Mouse (Mus musculus) intestine, embryonic 16.5 days (tissue): ENCODE data around the gene Zfp462. TPM values are rescaled to one million over a fixed set of nuclear protein-coding genes. Genes with fewer than 3 reads are reported as not detected.

Source experiments
- ATAC-seq: fragments of 200-750 bp; cut with Nextera tagmentation; 2 replicates; pipeline ENCODE4 v1.8.0; 2017; ENCODE audit warnings: moderate TSS enrichment, moderate library complexity
- H3K27ac ChIP-seq: fragments of 300-500 bp; sonication (generic); 2 replicates; pipeline ENCODE4 v1.5.1; 2014; ENCODE audit warnings: mild to moderate bottlenecking, low read length
- H3K27me3 ChIP-seq: fragments of 300-500 bp; sonication (generic); replicated peaks from 2 replicates; pipeline ENCODE4 v1.6.1; 2014; ENCODE audit warnings: low read length, control low read depth, mixed read lengths; ENCODE audit not compliant: control insufficient read depth, insufficient read depth
- H3K36me3 ChIP-seq: fragments of 300-500 bp; sonication (generic); 2 replicates; pipeline ENCODE4 v1.6.1; 2014; ENCODE audit warnings: low read length, control low read depth; ENCODE audit not compliant: control insufficient read depth, insufficient read depth
- H3K4me1 ChIP-seq: fragments of 300-500 bp; sonication (generic); 2 replicates; pipeline ENCODE4 v1.6.1; 2014; ENCODE audit warnings: low read length, control low read depth, mixed read lengths; ENCODE audit not compliant: control insufficient read depth, insufficient read depth
- H3K4me2 ChIP-seq: fragments of 300-500 bp; sonication (generic); 2 replicates; pipeline ENCODE4 v1.6.1; 2014; ENCODE audit warnings: low read depth, low read length, control low read depth
- H3K4me3 ChIP-seq: fragments of 300-500 bp; sonication (generic); 2 replicates; pipeline ENCODE4 v1.5.1; 2014; ENCODE audit warnings: mild to moderate bottlenecking, low read length
- H3K9ac ChIP-seq: fragments of 300-500 bp; sonication (generic); 2 replicates; pipeline ENCODE4 v1.6.1; 2014; ENCODE audit warnings: low read depth, low read length
- H3K9me3 ChIP-seq: fragments of 300-500 bp; sonication (generic); 2 replicates; pipeline ENCODE4 v1.6.1; 2016; ENCODE audit warnings: low read length, control low read depth; ENCODE audit not compliant: control insufficient read depth
- whole genome bisulfite sequencing: fragments of 180-500 bp; shearing (Covaris S2); extraction: QIAGEN DNeasy Blood & Tissue Kit; methylation state at CpG from one replicate; pipeline ENCODE4 v1.1.7; 2014; 5-methylcytosine and 5-hydroxymethylcytosine counted together
- polyA plus RNA-seq: library from polyadenylated mRNA; unstranded; fragments of >200 nt; fragmentation: Nextera tagmentation; extraction: Ambion mirVana; gene quantifications from 2 replicates; pipeline ENCODE4 v1.2.1, GENCODE M21; 2015

Gene Zfp462
- polyA plus RNA-seq, 1 experiment from 2014 or later = 2.2 TPM

DNA sequence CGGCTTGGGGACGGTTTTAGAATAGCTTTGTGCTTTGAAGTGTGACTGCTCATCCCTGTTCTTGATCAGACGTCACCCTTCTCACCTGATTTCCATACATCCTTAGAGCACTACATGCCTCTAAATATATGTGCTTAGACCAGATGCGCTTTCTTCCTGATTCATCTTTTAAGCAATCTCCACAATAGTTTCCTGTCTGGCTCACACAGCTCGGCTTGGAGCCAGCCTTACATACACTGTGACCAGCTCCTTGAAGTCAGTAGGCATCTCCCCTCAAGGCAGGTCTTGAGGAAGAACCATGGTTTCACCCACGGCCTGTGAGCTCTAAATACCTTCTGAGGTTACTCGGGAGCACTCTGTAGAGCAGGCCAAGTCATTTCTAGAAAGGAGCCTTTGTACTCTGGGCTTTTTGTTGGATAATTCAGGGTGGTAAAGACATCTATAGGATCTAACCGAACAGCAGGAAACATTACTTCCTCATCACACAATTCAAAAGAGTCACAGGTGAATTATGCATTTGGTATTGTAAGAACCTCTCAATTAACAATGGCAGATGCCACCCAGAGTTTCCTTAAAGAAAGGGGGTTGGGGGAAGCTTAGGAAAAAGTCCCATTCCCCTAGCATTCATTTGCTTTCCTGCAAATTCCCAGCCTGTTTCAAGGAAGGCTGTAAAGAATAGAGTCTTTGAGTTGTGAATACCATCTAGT is 95.6 kb downstream of the Zfp462 start:
- Histone ChIP-seq H3K9me3 (no peaks in the 10 kb centered on the region), H3K36me3 (no peaks in the 10 kb centered on the region), H3K27ac (no peak overlapping the region), H3K9ac (no peak overlapping the region), H3K4me3 (no peak overlapping the region), H3K4me2 (no peak overlapping the region), H3K4me1 (no peaks in the 10 kb centered on the region), H3K27me3 (no peaks in the 10 kb centered on the region)
- WGBS = 80% methylated on average over 8 of the region's 8 CpGs
- ATAC-seq = no peak

DNA sequence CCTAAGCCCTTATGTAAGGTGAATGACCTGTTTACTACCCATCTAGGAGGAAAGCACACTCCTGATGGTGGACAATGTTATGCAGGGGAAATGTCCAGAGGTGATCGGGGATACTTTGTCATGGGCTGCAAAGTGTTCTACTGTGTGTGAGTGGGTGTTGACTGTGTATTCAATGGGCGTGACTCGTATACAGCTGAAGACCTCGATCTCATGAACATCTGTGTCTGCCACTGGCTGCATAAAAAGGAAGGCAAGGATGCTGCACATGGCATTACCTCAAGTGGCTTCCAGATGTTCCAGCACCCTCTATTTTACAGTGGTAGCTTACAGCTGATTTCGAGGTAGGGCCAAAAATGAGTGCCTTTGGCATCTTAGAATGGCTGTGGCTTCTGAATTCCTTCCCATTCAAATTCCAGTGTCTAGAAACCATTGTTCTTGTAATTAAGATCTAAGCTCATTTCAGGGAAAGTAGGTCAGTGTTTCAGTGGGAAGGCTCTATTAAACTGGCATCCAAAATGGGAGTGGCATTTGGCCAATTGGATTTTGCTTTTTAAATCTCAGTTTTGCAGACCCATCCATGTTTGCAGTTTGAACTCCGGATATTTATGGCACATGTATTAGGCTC is 96.4 kb downstream of the Zfp462 start:
- no peaks in the 10 kb centered on the region for H3K36me3 ChIP-seq
- no peaks in the 10 kb centered on the region for H3K27me3 ChIP-seq
- ATAC-seq = no peak
- H3K4me2 ChIP-seq = no peak overlapping the region
- no peaks in the 10 kb centered on the region for H3K9me3 ChIP-seq
- H3K4me3 ChIP-seq = no peak overlapping the region
- H3K4me1 ChIP-seq = no peaks in the 10 kb centered on the region
- WGBS = 85% methylated on average over 6 of the region's 6 CpGs
- H3K27ac ChIP-seq = no peak overlapping the region; the same call in 1 of the 2 replicates
- H3K9ac ChIP-seq = no peak overlapping the region

DNA sequence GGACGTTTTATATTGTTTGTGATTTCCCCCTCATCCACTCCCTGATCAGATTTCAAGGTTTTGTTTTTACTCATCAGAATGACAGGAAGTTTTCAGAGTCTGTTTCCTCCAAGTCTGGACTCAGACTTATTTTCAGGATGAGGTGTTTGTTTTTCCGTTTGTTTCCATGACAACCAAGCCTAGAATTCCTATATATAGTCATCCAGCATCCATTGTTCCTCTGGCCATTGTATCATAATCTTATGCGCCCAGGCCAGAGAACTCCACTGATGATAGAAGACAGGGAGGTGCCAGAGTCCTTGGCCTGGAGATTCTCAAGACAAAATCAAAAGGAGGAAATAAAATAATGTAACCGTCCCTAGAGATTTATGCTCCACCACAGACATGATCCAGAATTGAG is 97.7 kb downstream of the Zfp462 start:
- no peak overlapping the region for H3K4me2 ChIP-seq
- no peak overlapping the region for H3K4me3 ChIP-seq
- 70% methylated on average over 4 of the region's 4 CpGs for WGBS
- no peak for ATAC-seq
- no peaks in the 10 kb centered on the region for H3K4me1 ChIP-seq
- H3K27ac ChIP-seq = no peak overlapping the region
- H3K9ac ChIP-seq = no peak overlapping the region
- H3K36me3 ChIP-seq = no peaks in the 10 kb centered on the region
- H3K9me3 ChIP-seq = no peaks in the 10 kb centered on the region
- H3K27me3 ChIP-seq = no peaks in the 10 kb centered on the region

DNA sequence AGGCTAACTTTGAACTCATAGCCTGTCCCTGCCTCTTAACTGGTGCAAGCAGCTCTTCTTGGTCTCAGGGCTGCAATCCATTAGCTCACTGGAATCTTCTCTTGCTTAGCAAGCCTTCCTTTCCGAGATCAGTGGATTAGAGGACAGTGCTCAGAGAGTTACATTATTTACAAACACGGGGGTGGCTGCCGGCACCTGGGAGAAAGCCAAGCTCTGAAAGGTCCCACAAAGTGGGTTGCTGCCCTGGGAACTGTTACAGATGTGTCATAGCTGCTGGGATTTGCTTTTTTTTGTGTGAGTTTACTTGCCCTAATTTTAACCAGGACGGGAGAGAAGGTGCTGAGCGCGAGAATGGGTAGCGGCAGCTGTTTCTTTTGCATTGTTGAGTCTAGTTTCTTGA is 102.4 kb downstream of the Zfp462 start:
- H3K27me3 ChIP-seq = no peaks in the 10 kb centered on the region
- H3K4me1 ChIP-seq = no peaks in the 10 kb centered on the region
- H3K36me3 ChIP-seq = peaks cover 4% of the 10 kb centered on the region; the same call in 1 of the 2 replicates
- WGBS = 58% methylated on average over 7 of the region's 7 CpGs
- no peak overlapping the region for H3K4me3 ChIP-seq
- H3K27ac ChIP-seq = no peak overlapping the region
- no peak for ATAC-seq
- no peak overlapping the region for H3K9ac ChIP-seq
- no peak overlapping the region for H3K4me2 ChIP-seq
- no peaks in the 10 kb centered on the region for H3K9me3 ChIP-seq

DNA sequence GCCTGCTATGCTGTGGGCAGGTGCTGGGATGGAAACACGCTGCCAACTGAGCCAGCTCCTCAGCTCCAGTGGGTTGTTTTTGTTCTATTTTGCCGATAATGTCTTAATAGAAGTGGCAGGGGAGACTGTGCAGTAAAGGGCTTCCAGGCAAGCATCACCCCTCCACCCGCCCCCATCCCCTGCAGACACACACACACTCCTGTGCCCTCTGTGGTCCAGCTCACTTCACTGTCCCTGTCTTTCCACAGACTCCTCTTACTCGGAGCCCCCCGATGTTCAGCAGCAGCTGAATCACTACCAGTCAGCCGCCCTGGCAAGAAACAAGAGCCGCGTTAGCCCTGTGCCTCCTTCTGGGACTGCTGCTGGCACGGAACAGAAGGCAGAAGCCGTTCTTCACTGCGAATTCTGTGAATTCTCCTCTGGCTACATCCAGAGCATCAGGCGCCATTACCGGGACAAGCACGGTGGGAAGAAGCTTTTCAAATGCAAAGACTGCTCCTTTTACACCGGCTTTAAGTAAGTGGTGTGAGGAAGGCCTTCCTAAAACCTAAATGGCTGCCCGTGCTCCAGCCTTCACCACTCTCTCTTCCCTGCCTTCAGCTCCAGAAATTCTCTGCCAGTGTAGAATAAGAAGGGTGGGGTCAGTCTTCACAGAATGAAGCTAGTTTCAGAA is 105.2 kb downstream of the Zfp462 start:
- no peak overlapping the region for H3K4me2 ChIP-seq

DNA sequence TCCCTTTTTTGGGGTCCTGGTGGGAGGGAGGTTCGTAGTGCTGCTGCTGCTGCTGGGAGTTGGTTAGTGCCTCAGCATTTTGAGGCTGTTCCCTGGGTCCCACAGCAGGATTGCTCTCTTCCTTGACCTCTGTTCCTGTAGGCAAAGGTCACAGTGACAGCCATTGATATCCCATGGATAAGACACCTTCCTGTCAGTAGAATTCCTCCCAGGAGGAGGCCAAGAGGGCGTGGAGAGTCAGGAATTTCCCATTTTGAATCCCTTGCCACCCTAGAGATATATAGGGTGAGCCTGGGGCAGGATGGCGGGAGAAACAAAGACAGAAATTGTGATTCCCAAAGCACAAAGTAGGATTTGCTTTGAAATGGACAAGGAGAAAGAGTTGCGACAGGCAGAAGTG is 106.5 kb downstream of the Zfp462 start:
- WGBS = 94% methylated on average over 4 of the region's 4 CpGs
- H3K27me3 ChIP-seq = no peaks in the 10 kb centered on the region
- ATAC-seq = no peak
- H3K9ac ChIP-seq = no peak overlapping the region
- no peak overlapping the region for H3K4me3 ChIP-seq
- H3K9me3 ChIP-seq = no peaks in the 10 kb centered on the region
- no peak overlapping the region for H3K4me2 ChIP-seq
- no peaks in the 10 kb centered on the region for H3K4me1 ChIP-seq
- no peak overlapping the region for H3K27ac ChIP-seq
- H3K36me3 ChIP-seq = peaks cover 6% of the 10 kb centered on the region; the same call in 1 of the 2 replicates

More for the DNA sequence above, 105.2 kb downstream of the Zfp462 start:
- 79% methylated on average over 16 of the region's 16 CpGs for WGBS
- no peak for ATAC-seq
- Histone ChIP-seq H3K4me1 (no peaks in the 10 kb centered on the region), H3K27ac (no peak overlapping the region), H3K9me3 (no peaks in the 10 kb centered on the region), H3K4me3 (no peak overlapping the region), H3K27me3 (no peaks in the 10 kb centered on the region), H3K9ac (no peak overlapping the region), H3K36me3 (peaks cover 6% of the 10 kb centered on the region; the same call in 1 of the 2 replicates)

DNA sequence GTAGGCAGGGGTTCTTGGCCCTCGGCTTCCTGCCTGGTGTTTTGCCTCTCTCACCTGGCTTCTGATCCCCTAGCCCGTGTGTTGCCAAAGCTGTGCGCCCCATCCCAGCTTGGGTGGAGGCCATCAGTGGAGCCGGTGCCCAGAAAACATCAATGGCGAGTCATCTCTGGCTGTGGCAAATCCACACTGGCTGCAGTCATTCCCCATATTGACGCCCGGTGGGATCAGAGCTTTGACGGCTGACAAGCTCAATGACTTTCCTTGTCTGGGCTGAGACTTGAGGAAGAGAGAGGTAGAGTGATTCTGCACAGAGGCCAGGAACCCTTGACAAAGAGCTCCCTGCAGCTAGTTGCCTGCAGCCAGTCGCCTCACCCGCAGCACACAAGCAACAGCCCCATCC is 107.8 kb downstream of the Zfp462 start:
- Histone ChIP-seq H3K27me3 (no peaks in the 10 kb centered on the region), H3K36me3 (peaks cover 6% of the 10 kb centered on the region; the same call in 1 of the 2 replicates), H3K27ac (no peak overlapping the region), H3K4me1 (no peaks in the 10 kb centered on the region), H3K4me3 (no peak overlapping the region), H3K9ac (no peak overlapping the region), H3K9me3 (no peaks in the 10 kb centered on the region), H3K4me2 (no peak overlapping the region)
- 90% methylated on average over 10 of the region's 10 CpGs for WGBS
- no peak for ATAC-seq

DNA sequence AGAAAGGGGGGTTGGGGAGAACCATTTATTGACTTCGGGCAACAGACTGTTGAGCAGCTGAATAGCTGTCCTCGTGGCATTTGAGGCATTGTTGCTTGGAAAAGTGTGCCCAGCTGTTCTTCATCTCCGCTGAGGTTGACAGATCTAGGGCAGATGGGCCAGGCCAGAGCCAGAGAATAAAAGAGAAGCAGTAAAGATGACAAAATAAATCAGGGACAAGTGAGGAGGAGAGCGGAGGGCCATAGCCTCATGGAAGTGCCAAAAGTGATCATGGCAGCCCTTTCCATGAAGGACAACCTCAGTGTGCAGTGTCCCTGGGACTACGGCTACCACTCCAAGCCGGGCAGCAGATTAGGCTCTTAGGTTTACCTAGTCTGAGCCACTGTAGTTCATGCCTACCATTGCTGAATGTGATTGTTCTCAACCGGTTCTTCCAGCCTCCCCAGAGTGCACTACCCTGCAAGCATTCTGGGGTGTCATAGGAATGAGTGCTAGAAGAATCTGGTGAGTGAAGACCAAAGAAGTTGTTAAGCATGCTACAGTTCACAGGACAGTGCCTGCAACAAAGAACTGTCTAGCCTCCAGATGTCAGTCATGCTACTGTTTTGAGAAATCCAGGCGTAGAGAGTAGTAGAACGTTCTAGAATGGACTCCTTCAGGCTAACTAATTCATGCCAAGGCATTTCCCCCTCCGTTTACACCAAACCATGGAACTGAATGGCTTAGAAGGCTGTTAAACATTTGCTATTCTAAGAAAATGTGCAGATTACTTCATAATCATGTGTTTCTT is 113.0 kb downstream of the Zfp462 start:
- H3K9me3 ChIP-seq = no peaks in the 10 kb centered on the region
- H3K4me3 ChIP-seq = no peak overlapping the region
- no peak overlapping the region for H3K27ac ChIP-seq
- H3K9ac ChIP-seq = no peak overlapping the region
- H3K27me3 ChIP-seq = no peaks in the 10 kb centered on the region
- ATAC-seq = no peak
- 0 out of 2 replicates have a peak, but pooled peaks cover 2% of the 10 kb centered on the region for H3K36me3 ChIP-seq
- H3K4me1 ChIP-seq = no peaks in the 10 kb centered on the region
- H3K4me2 ChIP-seq = no peak overlapping the region
- 66% methylated on average over 10 of the region's 10 CpGs for WGBS

DNA sequence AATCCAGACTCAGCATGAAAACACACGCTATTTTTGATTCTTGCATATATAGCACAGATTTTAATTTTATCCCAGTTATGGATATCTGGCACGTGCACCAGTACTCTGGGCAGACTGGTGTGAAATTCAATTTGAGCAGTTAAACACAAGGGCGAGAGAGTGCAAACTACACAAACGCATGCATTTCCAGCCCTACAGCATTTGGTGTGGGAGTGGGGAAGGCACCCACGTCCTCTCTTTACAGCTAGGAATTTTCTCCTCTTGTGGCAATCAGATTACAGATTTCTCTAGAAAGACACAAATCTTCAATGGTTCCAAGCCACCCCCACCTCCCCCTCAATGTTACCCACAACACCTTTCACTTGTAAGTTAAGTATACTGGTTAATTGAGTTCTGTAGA is 114.1 kb downstream of the Zfp462 start:
- no peaks in the 10 kb centered on the region for H3K27me3 ChIP-seq
- H3K27ac ChIP-seq = no peak overlapping the region
- no peaks in the 10 kb centered on the region for H3K9me3 ChIP-seq
- no peak overlapping the region for H3K4me3 ChIP-seq
- ATAC-seq = no peak
- H3K36me3 ChIP-seq = 0 out of 2 replicates have a peak, but pooled peaks cover 2% of the 10 kb centered on the region
- no peak overlapping the region for H3K9ac ChIP-seq
- WGBS = 78% methylated on average over 5 of the region's 5 CpGs
- H3K4me2 ChIP-seq = no peak overlapping the region
- H3K4me1 ChIP-seq = no peaks in the 10 kb centered on the region
